Mouse (Mus musculus): ENCODE measurements around the gene Ndufaf2. TPM values are rescaled to one million over a fixed set of nuclear protein-coding genes. Genes with fewer than 3 reads are reported as not detected.

Gene Ndufaf2
- total RNA-seq (2014; fragmentation: Nextera tagmentation), result 59.8 and 92.5 TPM in 2 replicates
- 107 and 111 TPM in 2 replicates for total RNA-seq (2017)

DNA sequence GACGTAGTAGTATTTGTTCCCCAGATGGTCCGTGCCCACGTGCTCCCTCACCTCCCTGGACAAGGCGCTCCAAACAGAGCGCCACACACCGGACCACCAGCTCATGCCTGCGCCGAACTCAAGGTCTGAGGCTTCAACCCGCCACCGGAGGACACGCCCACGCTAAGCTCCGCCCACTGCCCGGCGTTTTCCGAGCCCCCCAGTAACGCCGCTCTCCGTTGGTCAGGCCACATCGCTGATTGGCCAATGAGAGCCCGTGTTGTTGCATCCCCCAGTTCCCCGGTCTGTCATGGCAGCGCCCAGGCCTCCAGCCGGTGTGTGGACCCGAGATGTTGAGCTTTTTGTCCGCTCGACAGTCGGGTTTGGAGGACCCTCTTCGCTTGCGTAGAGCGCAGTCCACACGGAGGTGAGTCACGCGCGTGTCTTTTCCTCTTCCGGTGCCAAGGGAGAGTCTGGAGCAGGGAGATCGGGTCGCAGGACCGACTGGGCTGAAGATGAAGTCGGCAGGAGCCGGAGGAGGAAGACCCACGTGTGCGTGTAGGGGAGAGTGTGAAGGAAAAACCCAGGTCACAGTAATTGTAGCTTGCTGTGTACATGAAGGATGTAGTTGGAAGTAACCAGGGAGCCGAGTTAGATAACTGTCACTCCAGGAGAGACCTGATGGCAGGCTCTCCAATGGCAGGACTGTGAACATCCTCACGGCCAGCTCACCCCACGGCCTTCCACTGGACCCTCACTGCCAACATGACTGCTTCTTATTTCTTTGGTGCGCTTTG, at the start of gene Ndufaf2, which contains the start of gene Ercc8:
TSS of gene Ndufaf2 (minus strand) at position 159 of the 776 bp plus-strand sequence.
TSS of gene Ercc8 (plus strand) at position 267 of the 776 bp plus-strand sequence.
- ATAC-seq (replicated peaks; ENCODE audit: low FRiP score, low TSS enrichment, poor library complexity, severe bottlenecking), result peak; percentile 96

DNA sequence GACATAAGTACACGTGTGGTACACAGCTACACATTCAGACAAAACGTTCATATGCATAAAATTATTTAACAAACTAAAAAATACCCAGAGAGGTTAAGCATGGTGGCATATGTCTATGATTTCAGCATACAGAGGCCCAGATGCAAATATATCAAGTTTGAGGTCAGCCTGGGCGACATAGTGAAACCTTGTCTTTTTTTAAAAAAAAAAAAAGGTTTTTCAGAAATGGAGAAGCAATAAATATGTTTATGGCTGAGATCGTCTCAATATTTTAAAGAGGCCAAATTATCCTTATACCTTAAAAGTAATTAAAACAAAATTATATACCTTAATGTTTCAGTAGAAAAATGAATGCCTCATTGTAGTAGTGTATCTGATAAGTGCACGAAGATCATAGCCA, 49.7 kb upstream of the Ndufaf2 start:
- ATAC-seq (replicated peaks; ENCODE audit: low FRiP score, low TSS enrichment, poor library complexity, severe bottlenecking), result no peak

DNA sequence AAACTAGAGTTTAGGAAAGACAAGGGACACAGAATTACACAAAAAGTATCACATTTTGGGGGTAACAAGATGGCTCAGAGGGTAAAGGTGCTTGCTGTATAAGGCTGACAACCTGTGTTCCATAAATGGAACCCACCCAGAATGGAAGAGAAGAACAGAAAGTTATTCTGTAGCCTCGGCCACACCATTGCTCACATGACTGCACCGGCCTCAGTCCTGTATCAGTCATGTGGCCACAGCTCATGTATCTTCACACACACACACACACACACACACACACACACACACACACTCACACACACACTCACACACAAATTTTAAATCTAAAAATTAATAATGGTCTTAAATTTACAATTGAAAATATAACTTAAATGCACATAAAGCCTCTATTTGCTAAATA, 49.0 kb upstream of the Ndufaf2 start:
- ATAC-seq (replicated peaks; ENCODE audit: low FRiP score, low TSS enrichment, poor library complexity, severe bottlenecking), result no peak

DNA sequence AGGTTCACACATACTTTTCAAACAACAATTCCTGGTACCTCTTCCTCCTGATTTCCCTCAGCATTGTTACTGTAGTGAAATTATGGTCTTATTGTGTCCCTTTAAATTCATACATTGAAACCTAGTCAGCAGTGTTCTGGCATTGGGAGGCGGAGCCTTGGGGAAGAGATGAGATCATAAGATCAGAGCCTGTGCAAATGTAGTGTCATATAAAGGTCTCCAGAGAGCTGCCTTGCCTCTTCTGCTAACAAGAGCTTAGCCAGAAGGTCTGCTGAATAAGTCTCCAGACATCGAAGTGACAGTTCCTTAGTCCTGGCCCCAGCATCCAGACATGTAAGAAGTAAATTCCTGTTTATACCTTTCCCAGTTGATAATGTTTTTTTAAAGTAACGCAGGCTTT, 46.4 kb upstream of the Ndufaf2 start:
- ATAC-seq (replicated peaks; ENCODE audit: low FRiP score, low TSS enrichment, poor library complexity, severe bottlenecking), result no peak; the same call in 1 of the 2 replicates

GRCm38 (mm10) chr13:108195474-108195873, 37.1 kb upstream of the Ndufaf2 start:
- no peak for ATAC-seq (replicated peaks; ENCODE audit: low FRiP score, low TSS enrichment, poor library complexity, severe bottlenecking)

DNA sequence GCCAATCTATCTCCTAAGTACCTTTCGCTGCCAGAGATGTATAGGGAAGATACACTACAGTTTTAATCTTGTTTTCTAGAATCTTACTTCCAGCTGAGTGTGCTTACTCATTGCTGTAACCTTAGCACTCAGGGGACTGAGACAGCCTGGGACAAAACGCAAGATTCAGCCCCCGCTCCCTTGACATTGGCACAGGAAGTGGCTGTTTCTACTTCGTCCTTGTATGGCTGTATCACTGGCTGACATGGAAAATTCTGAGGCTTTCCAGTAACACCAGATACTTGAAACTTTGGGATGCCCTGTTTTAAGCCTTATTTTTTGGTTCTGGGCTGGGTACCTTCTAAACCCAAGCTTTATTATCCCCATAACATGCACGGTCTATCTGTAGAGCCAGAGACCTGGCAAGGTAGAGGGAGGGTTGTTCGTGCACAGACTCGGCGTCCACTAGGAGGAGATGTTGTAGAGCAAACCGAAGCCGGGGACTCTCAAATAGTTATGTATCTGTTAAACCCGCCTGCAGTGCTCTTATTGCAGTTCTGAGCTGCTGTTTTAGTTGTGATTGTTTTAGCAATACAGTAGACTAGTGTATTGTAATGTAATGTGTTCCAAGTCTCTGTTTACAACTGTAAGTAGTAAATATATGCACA, 32.8 kb upstream of the Ndufaf2 start:
- peak; percentile 96 for ATAC-seq (replicated peaks; ENCODE audit: low FRiP score, low TSS enrichment, poor library complexity, severe bottlenecking)

DNA sequence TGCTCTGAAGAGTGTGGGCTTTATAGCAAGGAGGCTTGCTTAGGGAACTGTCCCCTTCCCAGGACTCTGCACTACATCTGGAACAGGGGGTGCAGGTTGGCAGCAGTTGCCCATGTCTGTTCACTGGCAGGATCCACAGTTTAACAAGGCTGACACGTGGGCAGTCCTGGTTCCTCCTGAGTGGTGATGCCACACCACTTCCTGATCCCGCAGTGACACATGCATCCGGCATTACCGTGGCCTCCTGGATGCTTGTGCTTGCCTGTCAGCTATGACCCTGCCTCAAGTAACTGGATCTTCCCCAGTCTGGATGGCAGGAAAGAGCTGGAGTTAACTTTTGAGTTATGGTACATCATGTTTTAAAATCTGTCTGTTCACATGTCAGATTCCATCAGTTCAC, 29.6 kb upstream of the Ndufaf2 start:
- ATAC-seq (replicated peaks; ENCODE audit: low FRiP score, low TSS enrichment, poor library complexity, severe bottlenecking), result no peak

DNA sequence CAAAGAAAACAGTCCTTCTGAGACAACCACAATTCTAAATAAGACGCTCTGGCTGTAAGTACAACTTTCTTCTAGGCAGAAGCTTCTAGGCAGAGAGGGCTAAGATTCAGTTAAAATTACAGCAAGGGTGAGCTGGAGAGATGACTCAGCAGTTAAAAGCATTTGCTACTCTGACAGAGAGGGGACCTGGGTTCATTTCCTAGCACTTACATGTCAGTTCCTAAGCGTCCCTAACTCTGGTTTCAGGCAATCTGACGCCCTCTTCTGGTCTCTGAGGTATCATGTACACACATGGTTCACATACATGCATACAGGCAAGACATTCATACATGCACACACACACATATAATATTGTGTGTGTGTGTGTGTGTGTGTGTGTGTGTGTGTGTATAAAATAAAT, 27.1 kb upstream of the Ndufaf2 start:
- no peak for ATAC-seq (replicated peaks; ENCODE audit: low FRiP score, low TSS enrichment, poor library complexity, severe bottlenecking)

- 0 out of 2 replicates have a peak, but pooled peaks have one; percentile 37 for ATAC-seq (replicated peaks; ENCODE audit: low FRiP score, low TSS enrichment, poor library complexity, severe bottlenecking)
Measured at GRCm38 (mm10) chr13:108184743-108185255, 26.4 kb upstream of the Ndufaf2 start.

DNA sequence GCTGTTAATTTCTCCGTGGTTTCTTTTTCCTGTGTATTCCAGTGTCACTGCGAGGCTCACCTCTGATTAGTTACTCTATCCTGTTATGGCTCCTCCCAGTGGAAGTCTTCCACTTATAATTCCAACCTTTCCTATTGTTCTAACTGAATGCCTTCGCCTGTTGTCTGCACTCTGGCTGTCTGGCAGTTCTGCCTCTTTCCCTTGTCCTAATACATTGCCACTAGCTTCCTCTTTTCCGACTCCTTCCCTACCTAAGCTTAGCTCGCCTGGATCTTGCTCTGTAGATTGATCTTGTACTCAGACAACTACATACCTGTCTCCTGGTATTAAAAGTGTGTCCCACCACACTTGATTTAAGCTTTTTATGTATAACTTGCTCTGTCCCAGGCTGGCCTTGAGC, 22.4 kb upstream of the Ndufaf2 start:
- no peak for ATAC-seq (replicated peaks; ENCODE audit: low FRiP score, low TSS enrichment, poor library complexity, severe bottlenecking)

DNA sequence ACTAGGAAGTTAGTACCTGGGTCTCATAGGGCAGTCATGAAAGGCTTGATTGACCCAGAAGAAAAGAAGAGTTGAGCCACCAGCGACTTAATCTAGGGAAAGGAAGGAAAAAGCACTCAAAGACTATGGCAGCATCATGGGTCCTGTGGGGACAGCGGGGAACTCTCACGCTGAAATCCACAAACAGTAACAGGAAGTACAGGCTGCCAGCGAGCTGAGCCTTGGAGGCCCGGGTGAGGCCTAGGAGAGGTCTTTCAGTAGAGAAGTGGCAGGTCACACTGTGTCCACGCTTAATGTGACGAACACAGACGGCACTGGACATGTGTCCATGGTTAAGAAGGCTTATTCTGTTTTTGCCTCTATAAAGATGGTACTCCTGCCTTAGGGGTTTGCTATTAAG, 21.2 kb upstream of the Ndufaf2 start:
- ATAC-seq (replicated peaks; ENCODE audit: low FRiP score, low TSS enrichment, poor library complexity, severe bottlenecking), result no peak

- no peak for ATAC-seq (replicated peaks; ENCODE audit: low FRiP score, low TSS enrichment, poor library complexity, severe bottlenecking)
Measured at GRCm38 (mm10) chr13:108170511-108170910, 12.1 kb upstream of the Ndufaf2 start.

DNA sequence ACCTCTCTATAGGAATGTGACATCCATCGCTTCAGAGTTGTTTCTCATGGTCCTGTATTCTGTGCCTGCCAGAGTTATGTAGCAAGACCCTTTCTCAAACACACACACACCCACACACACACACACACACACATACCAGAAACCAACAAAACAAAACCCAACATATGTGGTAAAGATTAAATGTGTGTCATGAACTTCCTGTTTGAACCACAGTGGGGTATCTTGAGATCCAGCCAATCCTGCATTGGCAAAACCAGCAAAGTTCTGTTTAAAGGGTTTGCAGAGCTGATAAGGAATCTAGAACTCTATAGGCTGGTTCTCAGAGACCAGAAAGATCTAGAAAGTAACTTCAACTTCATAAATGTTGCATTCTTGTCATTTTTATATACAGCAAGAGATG, 11.6 kb upstream of the Ndufaf2 start:
- peak; percentile 50 for ATAC-seq (replicated peaks; ENCODE audit: low FRiP score, low TSS enrichment, poor library complexity, severe bottlenecking)

GRCm38 (mm10) chr13:108164621-108165020, 6.2 kb upstream of the Ndufaf2 start:
- no peak for ATAC-seq (replicated peaks; ENCODE audit: low FRiP score, low TSS enrichment, poor library complexity, severe bottlenecking)

DNA sequence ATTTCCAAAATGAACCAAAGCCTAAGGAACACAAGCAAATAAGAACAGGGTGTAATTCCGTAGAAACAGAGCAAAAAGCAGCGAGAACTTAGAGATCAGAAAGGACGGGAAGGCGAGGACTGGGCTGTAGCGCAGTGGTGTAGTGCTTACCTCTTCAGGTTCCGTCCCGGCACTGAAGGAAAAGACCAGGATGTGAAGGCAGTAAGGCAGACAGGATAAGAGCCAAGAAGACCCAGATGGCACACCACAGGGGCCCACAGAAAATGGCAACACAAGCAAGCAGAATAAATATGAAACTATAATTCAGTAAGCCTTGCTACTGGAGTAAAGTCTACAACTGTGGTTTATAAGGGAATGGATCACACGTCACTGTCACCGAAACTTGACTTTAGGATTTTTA, 5.5 kb upstream of the Ndufaf2 start:
- ATAC-seq (replicated peaks; ENCODE audit: low FRiP score, low TSS enrichment, poor library complexity, severe bottlenecking), result no peak

- no peak for ATAC-seq (replicated peaks; ENCODE audit: low FRiP score, low TSS enrichment, poor library complexity, severe bottlenecking)
Measured at GRCm38 (mm10) chr13:108159963-108160362, 1.5 kb upstream of the Ndufaf2 start.

GRCm38 (mm10) chr13:108159241-108159575, 785 bp upstream of the Ndufaf2 start:
- ATAC-seq (replicated peaks; ENCODE audit: low FRiP score, low TSS enrichment, poor library complexity, severe bottlenecking), result no peak

- peak; percentile 71 for ATAC-seq (replicated peaks; ENCODE audit: low FRiP score, low TSS enrichment, poor library complexity, severe bottlenecking)
Measured at GRCm38 (mm10) chr13:108157732-108158464, 525 bp downstream of the Ndufaf2 start.

DNA sequence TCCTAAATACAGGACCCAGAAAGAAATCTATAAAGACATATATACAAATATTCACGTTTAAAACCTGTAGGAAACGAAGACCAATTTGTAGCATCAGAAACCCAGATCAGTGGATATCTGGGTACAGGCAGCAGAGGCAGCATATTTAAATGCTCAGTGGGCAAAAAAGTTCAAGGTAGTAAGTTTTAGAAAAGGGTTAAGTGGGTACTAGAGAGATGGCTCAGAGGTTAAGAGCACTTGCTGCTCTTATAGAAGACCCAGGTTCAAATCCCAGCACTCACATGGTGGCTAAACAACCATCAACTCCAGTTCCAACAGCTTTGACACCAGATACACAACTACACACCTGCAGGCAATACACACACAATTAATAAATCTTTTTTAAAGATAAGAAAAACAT, 1.3 kb downstream of the Ndufaf2 start:
- no peak for ATAC-seq (replicated peaks; ENCODE audit: low FRiP score, low TSS enrichment, poor library complexity, severe bottlenecking)
